Mouse (Mus musculus) lung, adult 2 months (tissue): ENCODE data around the gene Foxq1.

ENCODE experiments used
- CTCF ChIP-seq: fragments of 200-500 bp; IDR thresholded peaks from 2 replicates; pipeline ENCODE4 v1.5.1; 2011; ENCODE audit warnings: mild to moderate bottlenecking, low read length, control low read depth; ENCODE audit not compliant: insufficient read depth
- POLR2A ChIP-seq: fragments of 200-500 bp; IDR thresholded peaks from 2 replicates; pipeline ENCODE4 v1.6.1; 2011; ENCODE audit warnings: low read depth, mild to moderate bottlenecking, control low read depth, low read length, borderline replicate concordance; ENCODE audit errors: extremely low read depth

DNA sequence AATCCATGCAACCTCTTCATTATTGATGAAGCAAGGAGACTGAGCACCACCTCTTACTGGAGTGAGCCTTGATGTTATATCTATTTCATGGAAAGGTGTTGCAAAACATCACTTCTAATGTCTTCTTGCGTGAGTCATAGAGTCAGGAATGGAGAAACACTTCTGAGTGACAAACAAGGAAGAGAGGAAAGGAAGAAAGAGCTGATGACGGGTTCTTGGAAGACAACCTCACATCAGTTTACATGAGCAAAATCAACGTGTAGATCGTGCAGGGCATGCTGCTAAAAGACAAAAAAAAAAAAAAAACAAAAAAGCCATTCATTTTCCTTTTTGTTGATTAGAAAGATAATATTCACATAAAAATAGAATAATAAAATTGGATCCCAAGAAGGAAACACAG lies 21.2 kb upstream of the Foxq1 start:
- no peak for TF ChIP-seq CTCF
- TF ChIP-seq POLR2A = no peak
